Mouse (Mus musculus) adipocyte (in vitro differentiated cells): ENCODE data around the gene Car5a.
A peak's percentile ranks its signal among the peaks of the same experiment; 100 is the strongest.

Experiments
- DNase-seq: peaks from one replicate; pipeline ENCODE4 v3.0.0-alpha.2; 2016; ENCODE audit warnings: low spot score

Gene Car5a

DNA sequence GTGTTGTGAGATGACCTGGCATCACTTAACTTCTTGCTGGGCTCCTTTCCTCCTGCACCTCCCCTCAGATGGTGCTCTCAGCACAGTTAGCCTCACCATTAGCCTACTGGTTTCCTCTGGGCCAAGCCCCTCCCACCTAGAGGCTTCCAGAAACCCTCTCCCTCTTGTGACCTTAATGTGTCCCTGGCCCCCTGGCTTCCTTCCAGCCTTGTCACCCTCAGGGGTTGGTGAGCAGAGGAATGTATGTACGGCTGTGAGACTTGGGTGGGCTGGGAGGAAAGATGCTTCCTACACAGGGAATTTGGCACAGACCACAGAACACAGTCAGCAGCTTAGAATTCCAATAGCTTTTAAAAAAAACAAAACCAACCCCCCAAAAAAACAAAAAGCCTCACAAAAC is 63.9 kb downstream of the Car5a start:
- DNase-seq, result no peak

DNA sequence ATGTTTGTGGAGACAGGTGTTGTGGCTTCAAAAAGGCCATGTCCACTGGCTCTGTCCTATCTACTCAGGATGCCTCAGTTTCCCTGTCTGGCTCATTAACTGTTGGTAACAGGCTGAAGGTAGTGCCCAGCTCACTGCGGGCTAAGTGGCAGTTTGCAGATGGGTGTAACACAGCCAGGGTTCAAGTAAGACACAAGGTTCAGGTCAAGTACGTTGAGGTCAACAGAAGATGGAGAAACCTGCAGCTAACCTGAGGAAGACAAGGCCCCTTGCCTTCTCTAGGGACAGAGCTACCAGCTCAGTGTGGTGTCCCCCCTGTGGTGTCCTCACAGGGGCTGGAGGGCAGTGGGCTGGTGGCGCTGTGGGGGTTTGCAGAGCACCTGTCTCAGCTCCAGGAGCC is 65.0 kb downstream of the Car5a start:
- DNase-seq, result no peak

DNA sequence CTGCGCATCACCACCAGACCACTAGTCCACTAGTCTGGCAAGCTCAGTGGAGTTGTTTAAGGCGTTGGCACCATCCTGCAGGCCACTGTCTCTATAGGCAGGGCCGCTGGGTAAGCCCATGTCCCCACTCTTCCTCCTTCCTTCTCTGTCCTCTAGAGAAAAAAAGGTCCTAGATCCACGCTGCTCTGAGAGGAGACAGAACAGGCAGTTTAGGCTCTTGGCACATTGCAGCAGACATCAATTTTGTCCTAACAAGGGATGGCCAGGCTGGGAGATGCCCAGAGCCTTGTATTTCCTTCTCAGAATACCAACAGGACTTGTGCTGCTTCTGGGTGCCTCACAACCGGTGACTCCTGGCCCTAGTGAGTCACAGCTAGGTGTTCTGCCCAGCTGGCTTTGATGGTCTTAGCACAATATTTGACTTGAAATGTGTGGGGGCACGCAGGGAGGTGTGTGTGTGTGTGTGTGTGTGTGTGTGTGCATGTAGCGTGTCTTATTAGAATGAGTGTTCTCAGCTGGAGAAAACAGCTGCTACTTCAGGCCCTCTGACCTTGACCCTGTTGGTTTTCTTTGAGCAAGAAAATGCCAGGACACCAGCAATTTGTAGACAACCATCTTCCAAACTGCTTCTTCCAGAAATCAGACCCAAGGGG is 66.8 kb downstream of the Car5a start:
- no peak for DNase-seq

GRCm38 (mm10) chr8:121877212-121877611 is 67.5 kb downstream of the Car5a start:
- DNase-seq, result no peak

DNA sequence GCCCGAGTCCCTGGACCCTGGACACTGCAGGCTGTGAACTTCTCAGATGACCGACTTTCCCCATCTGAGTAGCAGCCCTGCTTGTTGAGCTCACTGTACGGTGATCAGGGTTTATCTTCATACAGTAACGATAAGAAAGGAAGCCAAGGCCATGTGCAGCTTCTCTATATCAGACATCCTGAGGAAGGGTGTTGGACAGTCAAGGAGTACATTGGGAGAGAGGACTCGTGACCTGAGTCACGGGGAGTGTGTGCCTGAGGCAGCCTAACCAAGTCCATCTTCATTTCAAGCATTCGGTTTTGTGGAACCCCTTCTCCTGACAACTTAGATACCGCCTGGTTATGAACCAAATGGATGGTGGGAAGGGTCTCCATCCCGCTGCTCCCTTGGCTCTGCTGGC is 69.2 kb downstream of the Car5a start:
- no peak for DNase-seq

DNA sequence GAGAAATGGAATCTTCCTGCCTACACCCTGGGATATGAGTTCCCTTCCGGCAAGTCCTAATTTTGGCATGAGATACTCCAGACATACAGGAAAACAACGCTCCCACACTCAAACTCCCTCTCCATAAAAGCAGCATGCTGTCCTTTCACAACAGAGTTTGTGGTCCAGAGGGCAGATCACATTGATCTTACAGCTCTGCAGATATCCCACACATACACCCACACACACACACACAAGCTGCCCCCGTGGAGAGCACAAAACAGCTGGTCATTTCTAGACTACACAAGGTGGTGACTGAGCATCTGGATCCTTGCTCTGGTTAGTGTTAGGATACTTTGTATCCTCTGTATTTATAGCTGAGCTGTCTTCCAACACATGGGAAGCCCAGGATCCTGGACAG is 69.7 kb downstream of the Car5a start:
- DNase-seq, result no peak

DNA sequence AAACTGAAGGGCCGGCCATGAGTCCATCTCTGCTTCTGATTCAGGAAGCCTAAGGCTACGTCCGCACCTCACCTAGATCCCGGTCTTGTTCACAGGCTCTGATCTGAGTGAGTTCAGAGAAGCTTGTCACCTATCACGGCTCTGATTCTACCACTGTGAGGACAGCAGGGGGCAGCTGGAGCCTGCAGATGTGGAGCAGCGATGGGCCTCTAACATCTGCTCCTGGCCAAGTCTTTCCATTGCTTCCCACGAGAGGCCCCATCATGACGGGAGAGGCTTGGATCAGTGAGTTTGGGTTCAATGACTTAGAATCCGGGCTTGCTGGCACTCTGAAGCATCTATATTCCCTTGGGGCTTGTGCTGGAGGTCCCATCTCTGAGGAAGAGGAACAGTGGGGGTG is 70.7 kb downstream of the Car5a start:
- DNase-seq, result peak; percentile 79

DNA sequence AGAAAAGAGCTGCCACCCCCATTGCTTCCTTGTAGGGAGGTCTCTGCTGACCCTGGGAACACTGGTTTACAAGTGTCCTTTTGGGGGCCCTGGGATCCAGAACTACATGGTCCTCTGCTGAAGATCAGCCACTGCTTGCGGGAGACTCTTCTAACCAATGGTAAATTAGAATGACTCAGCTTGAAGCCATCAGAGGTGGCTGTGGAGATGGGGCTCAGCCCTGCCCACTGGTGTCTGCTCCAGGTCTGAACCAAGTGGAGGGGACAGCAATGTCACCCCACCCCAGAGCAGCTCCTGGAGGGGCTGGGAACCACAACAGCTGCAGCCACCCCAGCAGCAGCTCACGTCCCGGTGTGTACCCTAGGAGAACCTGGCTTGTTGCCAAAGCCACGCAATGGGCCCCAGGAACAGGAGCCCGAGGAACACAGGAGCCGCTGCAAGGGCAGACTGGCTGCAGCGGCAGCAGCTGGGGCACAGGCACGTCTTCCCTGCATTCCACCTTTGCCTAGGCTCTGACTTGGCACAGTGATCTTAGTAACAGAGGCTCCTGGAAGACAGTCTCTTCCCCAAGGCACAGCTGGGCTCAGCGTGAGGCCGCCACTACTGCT is 72.8 kb downstream of the Car5a start:
- DNase-seq, result peak; percentile 37

DNA sequence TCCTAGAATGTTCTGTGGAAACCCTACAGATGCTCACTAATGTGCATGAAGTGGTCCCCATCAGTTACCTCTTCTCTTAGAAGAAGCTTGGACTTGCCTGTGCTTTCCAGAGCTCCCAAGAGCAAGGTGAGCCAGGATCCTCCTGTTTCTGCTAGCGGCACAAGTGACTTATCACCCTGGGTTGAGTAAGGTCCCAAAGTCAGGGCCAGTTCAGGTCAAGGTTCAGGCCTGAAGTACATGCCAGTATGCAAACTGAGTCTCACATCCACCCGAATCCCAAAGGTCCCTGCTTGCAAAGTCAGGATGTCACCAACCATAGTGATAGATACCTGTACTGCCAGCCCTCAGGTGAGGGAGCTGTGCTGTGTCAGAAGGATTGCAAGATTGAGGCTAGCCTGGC is 74.5 kb downstream of the Car5a start:
- DNase-seq, result no peak

DNA sequence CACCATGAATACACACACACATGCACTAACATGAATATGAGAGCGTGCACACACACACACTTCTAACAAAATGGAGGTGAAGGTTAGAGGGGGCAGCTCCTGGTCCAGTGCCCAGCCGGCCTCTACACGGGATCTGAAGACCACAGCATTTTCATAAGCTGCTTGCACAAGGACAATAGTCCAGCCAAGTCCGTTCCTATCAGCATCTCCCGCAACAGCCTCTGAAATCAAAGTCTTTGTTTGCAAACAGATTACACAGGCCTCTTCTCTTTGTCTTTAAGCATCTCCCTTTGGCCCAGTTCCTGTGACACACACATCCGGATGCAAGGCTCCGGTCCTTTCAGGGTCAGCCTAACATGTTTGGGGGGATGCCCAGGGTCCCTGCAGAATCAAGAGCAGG is 75.8 kb downstream of the Car5a start:
- no peak for DNase-seq

- no peak for DNase-seq
These were observed 76.5 kb downstream of the Car5a start for GRCm38 (mm10) chr8:121868196-121868595.
